Mouse (Mus musculus) liver, embryonic 16.5 days (tissue): Measurements from ENCODE around the gene Bcl6. TPM values are rescaled to one million over a fixed set of nuclear protein-coding genes. Genes with fewer than 3 reads are reported as not detected.

ENCODE experiments used
- ATAC-seq: fragments of 200-750 bp; cut with Nextera tagmentation; 2 replicates; pipeline ENCODE4 v1.8.0; 2017; ENCODE audit warnings: low read depth, mild to moderate bottlenecking, moderate number of reproducible peaks, moderate library complexity
- H3K27ac ChIP-seq: fragments of 300-500 bp; sonication (generic); 2 replicates; pipeline ENCODE4 v1.5.1; 2014; ENCODE audit warnings: mild to moderate bottlenecking, low read length
- H3K27me3 ChIP-seq: fragments of 300-500 bp; sonication (generic); 2 replicates; pipeline ENCODE4 v1.6.1; 2014; ENCODE audit warnings: low read depth, low read length, mixed read lengths; ENCODE audit not compliant: control insufficient read depth, insufficient read depth
- H3K36me3 ChIP-seq: fragments of 300-500 bp; sonication (generic); 2 replicates; pipeline ENCODE4 v1.6.1; 2014; ENCODE audit warnings: mild to moderate bottlenecking; ENCODE audit not compliant: control insufficient read depth, insufficient read depth
- H3K4me1 ChIP-seq: fragments of 300-500 bp; sonication (generic); 2 replicates; pipeline ENCODE4 v1.6.1; 2014; ENCODE audit warnings: low read depth, low read length, mixed read lengths; ENCODE audit not compliant: control insufficient read depth
- H3K4me2 ChIP-seq: fragments of 300-500 bp; sonication (generic); 2 replicates; pipeline ENCODE4 v1.6.1; 2014; ENCODE audit warnings: low read depth, low read length, mixed read lengths
- H3K4me3 ChIP-seq: fragments of 300-500 bp; sonication (generic); 2 replicates; pipeline ENCODE4 v1.5.1; 2014; ENCODE audit warnings: low read depth, mild to moderate bottlenecking, low read length
- H3K9ac ChIP-seq: fragments of 300-500 bp; sonication (generic); 2 replicates; pipeline ENCODE4 v1.6.1; 2014; ENCODE audit warnings: low read depth, low read length
- H3K9me3 ChIP-seq: fragments of 300-500 bp; sonication (generic); replicated peaks from 2 replicates; pipeline ENCODE4 v1.6.1; 2016; ENCODE audit warnings: low read length; ENCODE audit not compliant: control insufficient read depth
- WGBS: fragments of 180-500 bp; shearing (Covaris S2); extraction: QIAGEN DNeasy Blood & Tissue Kit; methylation state at CpG from one replicate; pipeline ENCODE4 v1.1.7; 2014; ENCODE audit not compliant: insufficient replicate concordance; 5-methylcytosine and 5-hydroxymethylcytosine counted together
- polyA plus RNA-seq: library from polyadenylated mRNA; unstranded; fragments of >200 nt; fragmentation: Nextera tagmentation; extraction: Ambion mirVana; gene quantifications from 2 replicates; pipeline ENCODE4 v1.2.1, GENCODE M21; 2015

Gene Bcl6
- polyA plus RNA-seq, 1 experiment from 2014 or later, result 0.28 TPM

DNA sequence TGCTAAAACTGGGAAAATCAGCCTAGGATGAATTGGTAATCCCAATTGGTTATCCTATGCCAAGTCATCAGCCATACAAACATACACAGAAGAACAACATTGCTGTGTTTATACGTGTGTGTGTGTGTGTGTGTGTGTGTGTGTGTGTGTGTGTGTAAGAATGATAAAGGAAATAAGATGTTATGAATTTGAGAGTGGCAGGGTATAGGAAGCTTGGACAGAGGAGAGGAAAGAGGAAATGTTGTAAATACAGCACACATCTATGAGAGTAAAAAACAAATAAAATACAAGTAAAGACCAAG, 34.7 kb downstream of the Bcl6 start:
- Histone ChIP-seq H3K4me3 (no peak overlapping the region), H3K27ac (no peak overlapping the region), H3K9me3 (no peaks in the 10 kb centered on the region), H3K36me3 (no peaks in the 10 kb centered on the region), H3K4me1 (no peaks in the 10 kb centered on the region), H3K4me2 (no peak overlapping the region), H3K9ac (no peak overlapping the region), H3K27me3 (no peaks in the 10 kb centered on the region)
- ATAC-seq, result no peak
- 0% methylated on average over 1 of the region's 1 CpGs for WGBS

DNA sequence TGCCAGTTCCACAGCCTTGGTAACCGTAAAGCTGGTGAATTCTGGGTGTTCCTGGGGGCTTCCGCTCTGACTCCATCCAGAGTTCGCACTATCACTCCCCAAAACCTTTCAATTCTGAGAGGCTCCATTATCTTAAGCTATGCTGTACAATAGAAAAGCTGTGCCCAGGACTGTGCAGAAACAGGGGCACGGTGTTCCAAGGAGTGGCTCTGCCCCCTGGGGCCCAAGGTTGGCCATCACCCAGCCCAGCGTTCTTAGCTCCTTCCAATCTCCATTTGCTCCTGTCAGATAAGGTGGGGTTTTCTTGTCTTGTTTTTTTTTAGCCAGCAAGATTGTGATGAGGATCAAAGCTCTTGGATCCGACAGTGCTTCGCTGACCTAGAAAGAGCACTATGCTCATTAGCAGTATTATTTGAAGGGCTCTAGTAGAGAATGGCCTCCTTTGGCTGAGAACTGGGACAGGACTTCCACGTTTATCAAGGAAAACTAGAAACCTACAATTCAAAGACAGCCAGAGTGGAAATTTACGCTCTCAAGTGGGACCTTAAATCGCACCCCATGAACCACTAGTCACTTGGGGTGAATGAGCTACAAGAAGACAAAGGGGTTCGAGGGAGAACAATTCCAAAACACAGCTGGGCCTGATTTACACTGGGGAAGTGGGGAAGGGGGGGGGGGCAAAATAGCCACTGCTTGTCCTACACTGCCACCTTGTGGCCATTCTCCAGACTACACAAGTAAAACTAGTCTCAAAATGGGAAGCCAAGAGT, 35.3 kb downstream of the Bcl6 start:
- no peak for ATAC-seq
- WGBS, result 47% methylated on average over 11 of the region's 11 CpGs
- no peaks in the 10 kb centered on the region for H3K4me1 ChIP-seq
- H3K4me2 ChIP-seq, result no peak overlapping the region
- H3K27me3 ChIP-seq, result no peaks in the 10 kb centered on the region
- no peaks in the 10 kb centered on the region for H3K36me3 ChIP-seq
- no peaks in the 10 kb centered on the region for H3K9me3 ChIP-seq
- no peak overlapping the region for H3K4me3 ChIP-seq
- H3K27ac ChIP-seq, result no peak overlapping the region
- H3K9ac ChIP-seq, result no peak overlapping the region

DNA sequence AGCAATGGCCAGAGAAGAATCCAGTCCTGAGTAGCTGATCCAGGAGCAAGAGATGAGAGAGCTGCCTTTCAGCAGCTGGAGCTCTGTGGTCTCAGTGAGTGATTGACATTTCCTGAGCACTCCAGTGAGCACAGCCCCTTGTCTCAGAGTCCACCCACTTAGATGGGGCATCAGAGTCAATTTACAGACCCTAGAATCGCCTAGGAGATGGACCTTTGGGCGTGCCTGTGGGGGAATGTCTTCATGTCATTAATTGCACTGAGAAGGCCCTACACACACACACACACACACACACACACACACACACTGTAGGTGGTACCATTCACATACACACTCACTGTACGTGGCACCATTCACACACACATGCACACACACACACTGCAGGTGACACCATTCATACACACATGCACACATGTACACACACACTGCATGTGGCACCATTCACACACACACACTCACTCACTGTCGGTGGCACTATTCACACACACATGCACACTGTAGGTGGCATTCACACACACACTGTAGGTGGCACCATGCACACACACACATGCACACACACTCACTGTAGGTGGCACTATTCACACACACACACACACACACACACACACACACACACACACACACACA, 36.4 kb downstream of the Bcl6 start:
- no peak overlapping the region for H3K4me2 ChIP-seq
- H3K27ac ChIP-seq, result no peak overlapping the region
- ATAC-seq, result no peak
- H3K4me3 ChIP-seq, result no peak overlapping the region
- no peaks in the 10 kb centered on the region for H3K4me1 ChIP-seq
- no peak overlapping the region for H3K9ac ChIP-seq
- no peaks in the 10 kb centered on the region for H3K36me3 ChIP-seq
- 40% methylated on average over 4 of the region's 4 CpGs for WGBS
- H3K27me3 ChIP-seq, result no peaks in the 10 kb centered on the region
- no peaks in the 10 kb centered on the region for H3K9me3 ChIP-seq

DNA sequence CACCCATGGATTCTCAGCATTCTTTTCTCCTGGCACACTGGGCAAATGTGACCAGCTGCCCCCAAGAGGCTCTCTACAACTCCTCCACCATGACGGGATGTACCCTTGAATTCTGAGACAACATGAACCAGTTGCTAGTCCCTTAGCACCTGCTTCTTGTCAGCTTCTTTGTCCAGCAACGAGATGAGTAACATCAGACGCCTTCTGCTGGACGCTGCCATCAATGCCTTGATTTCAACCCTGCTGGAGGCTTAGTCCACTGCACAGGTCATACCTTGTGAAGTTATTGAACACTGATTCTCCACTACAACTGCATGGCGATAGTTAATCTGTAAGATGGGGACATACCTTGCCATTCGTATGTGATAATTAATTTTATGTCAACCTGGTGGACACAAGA, 41.0 kb downstream of the Bcl6 start:
- no peak for ATAC-seq
- WGBS, result 69% methylated on average over 6 of the region's 6 CpGs
- H3K9me3 ChIP-seq, result no peaks in the 10 kb centered on the region
- no peaks in the 10 kb centered on the region for H3K4me1 ChIP-seq
- H3K4me2 ChIP-seq, result no peak overlapping the region
- no peaks in the 10 kb centered on the region for H3K27me3 ChIP-seq
- H3K36me3 ChIP-seq, result no peaks in the 10 kb centered on the region
- no peak overlapping the region for H3K4me3 ChIP-seq
- H3K27ac ChIP-seq, result no peak overlapping the region
- H3K9ac ChIP-seq, result no peak overlapping the region

DNA sequence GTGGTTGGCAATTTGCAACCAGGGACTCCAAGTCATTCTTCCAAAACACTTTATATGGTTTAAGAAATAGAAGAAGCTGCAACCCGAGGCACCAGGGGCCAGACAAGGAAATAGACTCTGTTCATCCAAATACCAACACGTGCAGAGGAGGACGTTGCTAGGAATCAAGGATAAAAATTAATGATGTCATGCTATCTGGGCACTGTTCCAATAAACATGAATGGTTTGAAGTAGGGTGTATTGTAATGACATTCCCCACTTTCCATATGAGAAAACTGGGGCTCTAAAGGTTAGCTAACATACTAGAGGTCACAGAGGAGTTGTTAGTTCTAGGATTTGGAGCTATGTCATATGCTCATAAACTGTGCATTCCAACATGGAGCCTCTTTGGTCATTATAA, 43.9 kb downstream of the Bcl6 start:
- H3K27me3 ChIP-seq, result no peaks in the 10 kb centered on the region
- no peak for ATAC-seq
- H3K4me3 ChIP-seq, result no peak overlapping the region
- 34% methylated on average over 3 of the region's 3 CpGs for WGBS
- no peak overlapping the region for H3K27ac ChIP-seq
- no peaks in the 10 kb centered on the region for H3K4me1 ChIP-seq
- no peak overlapping the region for H3K9ac ChIP-seq
- no peaks in the 10 kb centered on the region for H3K9me3 ChIP-seq
- H3K4me2 ChIP-seq, result no peak overlapping the region
- no peaks in the 10 kb centered on the region for H3K36me3 ChIP-seq

DNA sequence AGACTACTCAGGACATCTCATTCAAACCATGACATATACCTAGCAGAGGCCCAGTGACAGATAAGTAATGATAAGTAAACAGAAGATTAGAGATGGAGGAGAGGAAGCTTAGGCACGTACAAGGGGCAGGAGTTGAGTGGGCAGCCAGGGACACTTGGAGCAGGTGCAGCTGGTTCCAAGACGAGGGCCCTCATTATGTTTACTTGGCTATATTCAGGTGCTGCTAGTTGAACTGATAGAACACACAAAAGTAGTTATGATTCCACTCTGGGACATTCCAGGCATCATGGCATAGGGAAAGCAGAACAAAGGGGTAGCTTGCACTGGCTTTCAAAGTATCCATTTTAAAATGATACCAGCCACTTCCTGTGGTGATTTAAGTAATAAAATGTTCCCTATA, 54.3 kb downstream of the Bcl6 start:
- Histone ChIP-seq H3K4me3 (no peak overlapping the region), H3K27me3 (no peaks in the 10 kb centered on the region), H3K36me3 (no peaks in the 10 kb centered on the region), H3K4me2 (no peak overlapping the region), H3K9me3 (no peaks in the 10 kb centered on the region), H3K4me1 (no peaks in the 10 kb centered on the region), H3K27ac (no peak overlapping the region), H3K9ac (no peak overlapping the region)
- ATAC-seq, result no peak
- 51% methylated on average over 2 of the region's 2 CpGs for WGBS

DNA sequence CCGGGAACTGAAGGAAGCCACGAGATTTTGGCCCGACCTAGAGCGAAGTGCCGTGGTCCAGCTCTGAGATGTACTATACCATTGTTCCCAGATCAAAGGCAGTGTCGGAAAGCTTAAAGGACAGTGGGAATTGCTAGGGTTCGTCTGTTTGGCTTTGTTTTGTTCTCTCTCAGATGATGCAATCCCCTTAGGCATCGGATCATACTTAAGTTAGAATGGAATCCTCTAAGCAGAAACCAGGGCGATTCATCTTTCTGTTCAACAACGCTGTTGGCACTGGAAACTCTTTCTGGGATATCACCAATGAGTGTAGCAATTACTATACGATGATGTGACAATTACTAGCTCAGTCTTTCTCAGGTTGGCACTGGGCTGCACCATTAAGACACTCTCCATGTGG, 56.4 kb downstream of the Bcl6 start, which contains the start of gene Rtp2:
Rtp2 (minus strand) TSS at position 101 of the 400 bp plus-strand sequence.
- Histone ChIP-seq H3K4me2 (no peak within 1 kb of the TSS), H3K27me3 (no peaks in the 10 kb centered on the region), H3K27ac (no peak within 1 kb of the TSS), H3K36me3 (no peaks in the 10 kb centered on the region), H3K4me3 (no peak within 1 kb of the TSS), H3K9ac (no peak within 1 kb of the TSS), H3K9me3 (no peaks in the 10 kb centered on the region), H3K4me1 (no peaks in the 10 kb centered on the region)
- 67% methylated on average over 11 of the region's 11 CpGs for WGBS
- ATAC-seq, result no peak

DNA sequence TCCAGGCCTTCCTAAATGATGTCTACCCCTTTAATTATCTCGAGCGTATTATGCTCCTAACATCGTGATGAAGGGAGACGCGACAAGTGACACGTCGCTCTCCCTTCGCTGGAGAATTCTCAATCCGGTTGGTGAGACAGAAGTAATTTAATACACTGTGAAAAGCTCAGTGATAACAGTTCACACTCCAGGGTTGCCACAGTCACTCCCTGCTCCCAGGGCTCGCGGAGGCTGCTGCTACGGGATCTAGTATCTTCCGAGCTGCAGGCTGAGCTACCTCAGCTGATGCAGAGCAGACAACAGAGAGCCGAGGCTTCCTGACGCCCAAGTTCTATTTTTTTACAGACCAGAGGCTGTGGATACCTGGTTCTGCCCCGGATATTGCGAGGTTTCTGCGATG, 57.4 kb downstream of the Bcl6 start:
- H3K4me2 ChIP-seq, result no peak overlapping the region
- H3K9ac ChIP-seq, result no peak overlapping the region
- ATAC-seq, result no peak
- no peaks in the 10 kb centered on the region for H3K27me3 ChIP-seq
- H3K4me1 ChIP-seq, result no peaks in the 10 kb centered on the region
- WGBS, result 66% methylated on average over 18 of the region's 18 CpGs
- no peaks in the 10 kb centered on the region for H3K9me3 ChIP-seq
- no peaks in the 10 kb centered on the region for H3K36me3 ChIP-seq
- no peak overlapping the region for H3K27ac ChIP-seq
- H3K4me3 ChIP-seq, result no peak overlapping the region

DNA sequence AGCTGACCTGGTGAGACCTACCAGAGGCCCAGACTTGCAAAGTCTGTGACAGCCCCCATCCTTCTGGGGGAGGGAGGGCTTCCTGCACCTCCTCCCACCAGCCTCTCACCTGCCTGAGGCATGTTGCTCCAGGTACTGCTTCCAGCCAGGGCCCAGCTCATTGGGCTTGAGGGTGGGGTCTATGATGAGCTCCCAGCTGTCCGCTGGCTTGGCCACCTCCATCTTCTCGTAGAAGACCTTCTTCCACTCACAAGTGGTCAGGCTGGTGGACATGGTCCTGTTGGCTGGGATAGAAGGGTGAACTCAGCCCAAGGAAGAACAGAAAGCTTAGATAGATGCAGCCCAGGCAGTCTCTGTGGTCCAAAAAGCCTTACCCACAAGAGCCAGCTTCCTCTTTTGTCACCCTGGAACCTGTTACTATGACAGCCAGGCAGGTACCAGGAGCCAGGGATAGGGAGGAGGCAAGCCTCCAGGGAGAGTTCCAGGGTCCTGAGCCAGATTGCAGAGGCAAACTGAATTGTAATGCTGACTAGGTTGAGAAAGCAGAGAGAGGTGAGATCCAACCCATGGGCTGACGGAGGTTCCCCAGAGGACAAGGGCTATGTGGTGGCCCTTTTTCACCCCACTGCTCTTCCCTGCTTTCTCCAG, 58.1 kb downstream of the Bcl6 start:
- no peaks in the 10 kb centered on the region for H3K9me3 ChIP-seq
- no peak overlapping the region for H3K9ac ChIP-seq
- no peak overlapping the region for H3K4me2 ChIP-seq
- no peak for ATAC-seq
- WGBS, result 54% methylated on average over 3 of the region's 3 CpGs
- H3K36me3 ChIP-seq, result no peaks in the 10 kb centered on the region
- H3K27me3 ChIP-seq, result no peaks in the 10 kb centered on the region
- H3K4me1 ChIP-seq, result no peaks in the 10 kb centered on the region
- no peak overlapping the region for H3K27ac ChIP-seq
- H3K4me3 ChIP-seq, result no peak overlapping the region
